Mouse (Mus musculus): ENCODE data around the gene Abl1.

Gene Abl1

GRCm38 (mm10) chr2:31790728-31791251 is 102.6 kb downstream of the Abl1 start:
- DNase-seq = no peak

- DNase-seq = no peak
These were observed 103.1 kb downstream of the Abl1 start for GRCm38 (mm10) chr2:31791260-31791659.

GRCm38 (mm10) chr2:31792611-31793010 is 104.4 kb downstream of the Abl1 start:
- no peak for DNase-seq

GRCm38 (mm10) chr2:31796943-31797342 is 108.8 kb downstream of the Abl1 start:
- DNase-seq = peak in 1 of 2 experiments; percentile 45

GRCm38 (mm10) chr2:31801416-31801815 is 113.2 kb downstream of the Abl1 start:
- DNase-seq = peak in 1 of 2 experiments; percentile 27

- DNase-seq = peak in 1 of 2 experiments; percentile 26
These were observed 114.6 kb downstream of the Abl1 start for GRCm38 (mm10) chr2:31802811-31803210.

- DNase-seq = peak in 1 of 2 experiments; percentile 61
These were observed 115.3 kb downstream of the Abl1 start for GRCm38 (mm10) chr2:31803480-31803879.

- DNase-seq = no peak
These were observed 118.6 kb downstream of the Abl1 start for GRCm38 (mm10) chr2:31806639-31807382.

- DNase-seq = no peak
These were observed 120.5 kb downstream of the Abl1 start for GRCm38 (mm10) chr2:31808410-31809357.

- no peak for DNase-seq
These were observed 121.2 kb downstream of the Abl1 start for GRCm38 (mm10) chr2:31809358-31809740.

- DNase-seq = peak in 1 of 2 experiments; percentile 45
These were observed 122.3 kb downstream of the Abl1 start, which contains the start of gene Qrfp for GRCm38 (mm10) chr2:31810444-31810843. TSS of gene Qrfp (minus strand) at chr2:31810580.

- peak in 1 of 2 experiments; percentile 45 for DNase-seq
These were observed 123.1 kb downstream of the Abl1 start for GRCm38 (mm10) chr2:31811086-31811958.

GRCm38 (mm10) chr2:31813641-31814040 is 125.5 kb downstream of the Abl1 start:
- DNase-seq = no peak

- no peak for DNase-seq
These were observed 126.5 kb downstream of the Abl1 start for GRCm38 (mm10) chr2:31814699-31815098.

- DNase-seq = peak; percentile 63 to 73
These were observed 127.2 kb downstream of the Abl1 start for GRCm38 (mm10) chr2:31815367-31815766.

- DNase-seq = peak in 1 of 2 experiments; percentile 58
These were observed 134.6 kb downstream of the Abl1 start for GRCm38 (mm10) chr2:31822524-31823371.

- DNase-seq = peak; percentile 29 to 53
These were observed 136.0 kb downstream of the Abl1 start for GRCm38 (mm10) chr2:31823933-31824730.

- peak in 1 of 2 experiments; percentile 39 for DNase-seq
These were observed 137.3 kb downstream of the Abl1 start for GRCm38 (mm10) chr2:31825469-31825911.

- DNase-seq = no peak
These were observed 138.2 kb downstream of the Abl1 start for GRCm38 (mm10) chr2:31826094-31827085.

Measured in lung, postnatal 4 days (tissue).